Mouse (Mus musculus): Measurements from ENCODE around the gene Acat1.

- no peak for TF ChIP-seq POLR2A (IDR thresholded peaks at IDR 0.05; ENCODE audit: insufficient read depth, low read length)
- peak; percentile 42 for TF ChIP-seq CTCF (IDR thresholded peaks at IDR 0.05; ENCODE audit: low read depth, low read length)
Measured at GRCm38 (mm10) chr9:53570662-53571061, 39.5 kb downstream of the Acat1 start.
